Mouse (Mus musculus) heart, postnatal 14 days (tissue): ENCODE measurements around the gene Tesc. TPM values are rescaled to one million over a fixed set of nuclear protein-coding genes. Genes with fewer than 3 reads are reported as not detected.
A peak's percentile ranks its signal among the peaks of the same experiment; 100 is the strongest.

Source experiments
- DNase-seq, 2 experiments: peaks; one replicate each; pipeline ENCODE4 v3.0.0; 2021 to 2022
- intact Hi-C: fragments of 180-260 bp; cut with DNase I; formaldehyde crosslinking; loops from one replicate; pipeline ENCODE4 v1.15.1; 2025
- long read RNA-seq, 2 experiments: library from polyadenylated mRNA; stranded (forward); transcript quantifications; one replicate each; pipeline ENCODE4 v2.0.0; 2021
- total RNA-seq, 2 experiments: library from RNA; stranded (reverse); gene quantifications; 2 replicates each; pipeline ENCODE4 v1.2.3; 2021

The Tesc gene
- total RNA-seq = 100 to 1,000 TPM; 164 to 168 TPM
- long read RNA-seq, experiment 1, transcript Tesc-202 (8 exons, 981 nt) = minor isoform, 19 of 175 reads
- long read RNA-seq, experiment 1, transcript Tesc-201 (8 exons, 1,031 nt) = major isoform, 126 of 175 reads
- long read RNA-seq, experiment 1, transcript Tesc-203 (7 exons, 994 nt) = minor isoform, 18 of 175 reads
- long read RNA-seq, experiment 1, partial matches to known transcripts = 4 of 175 reads
- long read RNA-seq, experiment 1, other reads (novel, unspliced or antisense) = 8 of 175 reads
- long read RNA-seq, experiment 2, transcript Tesc-202 (8 exons, 981 nt) = minor isoform, 9 of 121 reads
- long read RNA-seq, experiment 2, transcript Tesc-201 (8 exons, 1,031 nt) = major isoform, 90 of 121 reads
- long read RNA-seq, experiment 2, transcript Tesc-203 (7 exons, 994 nt) = minor isoform, 6 of 121 reads
- long read RNA-seq, experiment 2, partial matches to known transcripts = 10 of 121 reads
- long read RNA-seq, experiment 2, other reads (novel, unspliced or antisense) = 6 of 121 reads

GRCm38 (mm10) chr5:118027698-118028190 lies at the start of gene Tesc:
Gene Tesc, plus strand, starts transcription at chr5:118027743.
- peak; percentile 46 to 55 for DNase-seq
- intact Hi-C loops = loop anchor here (5.0 kb wide), 1 partner anchor 40 kb away; no protein-coding TSS in a partner anchor

GRCm38 (mm10) chr5:117978159-117978697 lies 49.3 kb upstream of the Tesc start:
- DNase-seq = no peak
- intact Hi-C loops = no loop called here

GRCm38 (mm10) chr5:117979082-117979481 lies 48.5 kb upstream of the Tesc start:
- intact Hi-C loops = no loop called here

GRCm38 (mm10) chr5:117980921-117981320 lies 46.6 kb upstream of the Tesc start:
- DNase-seq = no peak
- intact Hi-C loops = no loop called here

More at GRCm38 (mm10) chr5:117979082-117979481, 48.5 kb upstream of the Tesc start:
- no peak for DNase-seq

GRCm38 (mm10) chr5:117981943-117982342 lies 45.6 kb upstream of the Tesc start:
- intact Hi-C loops = no loop called here
- no peak for DNase-seq

GRCm38 (mm10) chr5:117986327-117986726 lies 41.2 kb upstream of the Tesc start:
- intact Hi-C loops = no loop called here
- DNase-seq = no peak

GRCm38 (mm10) chr5:117987891-117988290 lies 39.7 kb upstream of the Tesc start:
- intact Hi-C loops = no loop called here
- DNase-seq = no peak

- no peak for DNase-seq
- intact Hi-C loops = no loop called here
These were observed 39.2 kb upstream of the Tesc start for GRCm38 (mm10) chr5:117988367-117988766.

- peak; percentile 36 to 55 for DNase-seq
- intact Hi-C loops = no loop called here
These were observed 37.8 kb upstream of the Tesc start for GRCm38 (mm10) chr5:117989773-117990172.

- intact Hi-C loops = no loop called here
- DNase-seq = no peak
These were observed 36.6 kb upstream of the Tesc start for GRCm38 (mm10) chr5:117990957-117991356.

GRCm38 (mm10) chr5:117993550-117993949 lies 34.0 kb upstream of the Tesc start:
- DNase-seq = no peak
- intact Hi-C loops = no loop called here

- no peak for DNase-seq
- intact Hi-C loops = no loop called here
These were observed 32.1 kb upstream of the Tesc start for GRCm38 (mm10) chr5:117995372-117995901.

- no peak for DNase-seq
- intact Hi-C loops = no loop called here
These were observed 31.6 kb upstream of the Tesc start for GRCm38 (mm10) chr5:117995911-117996310.

GRCm38 (mm10) chr5:117996581-117996980 lies 31.0 kb upstream of the Tesc start:
- intact Hi-C loops = no loop called here

GRCm38 (mm10) chr5:117997434-117997970 lies 30.0 kb upstream of the Tesc start:
- intact Hi-C loops = no loop called here

More at GRCm38 (mm10) chr5:117996581-117996980, 31.0 kb upstream of the Tesc start:
- no peak for DNase-seq

GRCm38 (mm10) chr5:117999061-117999460 lies 28.5 kb upstream of the Tesc start:
- no peak for DNase-seq
- intact Hi-C loops = no loop called here

More at GRCm38 (mm10) chr5:117997434-117997970, 30.0 kb upstream of the Tesc start:
- DNase-seq = peak in 1 of 2 experiments; percentile 30

GRCm38 (mm10) chr5:117999584-117999983 lies 28.0 kb upstream of the Tesc start:
- no peak for DNase-seq
- intact Hi-C loops = no loop called here

GRCm38 (mm10) chr5:118002059-118002458 lies 25.5 kb upstream of the Tesc start:
- DNase-seq = peak; percentile 70 to 81
- intact Hi-C loops = loop anchor here (5.0 kb wide), 1 partner anchor 65 kb away; no protein-coding TSS in a partner anchor

GRCm38 (mm10) chr5:118004619-118005018 lies 22.9 kb upstream of the Tesc start:
- DNase-seq = peak; percentile 68 to 75
- intact Hi-C loops = loop anchor here (1.0 to 5.0 kb wide), 2 partner anchors 65 to 67 kb away; no protein-coding TSS in a partner anchor

GRCm38 (mm10) chr5:118005728-118006127 lies 21.8 kb upstream of the Tesc start:
- DNase-seq = peak in 1 of 2 experiments; percentile 39
- intact Hi-C loops = no loop called here

- intact Hi-C loops = no loop called here
- no peak for DNase-seq
These were observed 19.2 kb upstream of the Tesc start for GRCm38 (mm10) chr5:118008344-118008743.
